Mouse (Mus musculus) midbrain, embryonic 14.5 days (tissue): ENCODE measurements around the gene Apbb2. TPM values are rescaled to one million over a fixed set of nuclear protein-coding genes. Genes with fewer than 3 reads are reported as not detected.

Experiments used
- ATAC-seq: fragments of 200-750 bp; cut with Nextera tagmentation; 2 replicates; pipeline ENCODE4 v1.8.0; 2017; ENCODE audit warnings: moderate number of reproducible peaks, moderate library complexity; ENCODE audit not compliant: low FRiP score, low TSS enrichment
- DNase-seq: peaks from one replicate; pipeline ENCODE4 v3.0.0-alpha.2; 2015
- H3K27ac ChIP-seq: fragments of 300-500 bp; sonication (generic); replicated peaks from 2 replicates; pipeline ENCODE4 v1.5.1; 2014; ENCODE audit warnings: mild to moderate bottlenecking, low read depth, low read length, moderate library complexity
- H3K27me3 ChIP-seq: fragments of 300-500 bp; sonication (generic); 2 replicates; pipeline ENCODE4 v1.6.1; 2014; ENCODE audit warnings: low read length, control low read depth, mixed read lengths; ENCODE audit not compliant: control insufficient read depth, insufficient read depth
- H3K36me3 ChIP-seq: fragments of 300-500 bp; sonication (generic); 2 replicates; pipeline ENCODE4 v1.6.1; 2014; ENCODE audit warnings: low read length, control low read depth; ENCODE audit not compliant: control insufficient read depth, insufficient read depth
- H3K4me1 ChIP-seq: fragments of 300-500 bp; sonication (generic); 2 replicates; pipeline ENCODE4 v1.6.1; 2014; ENCODE audit warnings: mild to moderate bottlenecking, antibody characterized with exemption, low read length, control low read depth; ENCODE audit not compliant: control insufficient read depth, insufficient read depth
- H3K4me2 ChIP-seq: fragments of 300-500 bp; sonication (generic); 2 replicates; pipeline ENCODE4 v1.6.1; 2014; ENCODE audit warnings: mild to moderate bottlenecking, low read length, moderate library complexity
- H3K4me3 ChIP-seq: fragments of 300-500 bp; sonication (generic); replicated peaks from 2 replicates; pipeline ENCODE4 v1.5.1; 2014; ENCODE audit warnings: low read depth, low read length
- H3K9ac ChIP-seq: fragments of 300-500 bp; sonication (generic); replicated peaks from 2 replicates; pipeline ENCODE4 v1.6.1; 2014; ENCODE audit warnings: mild to moderate bottlenecking, low read length, moderate library complexity
- H3K9me3 ChIP-seq: fragments of 300-500 bp; sonication (generic); 2 replicates; pipeline ENCODE4 v1.6.1; 2016; ENCODE audit warnings: low read length, control low read depth, mixed read lengths; ENCODE audit not compliant: control insufficient read depth
- WGBS: fragments of 180-500 bp; shearing (Covaris S2); extraction: QIAGEN DNeasy Blood & Tissue Kit; methylation state at CpG from one replicate; pipeline ENCODE4 v1.1.7; 2014; 5-methylcytosine and 5-hydroxymethylcytosine counted together
- polyA plus RNA-seq: library from polyadenylated mRNA; unstranded; fragments of >200 nt; fragmentation: Nextera tagmentation; extraction: Ambion mirVana; gene quantifications from 2 replicates; pipeline ENCODE4 v1.2.1, GENCODE M21; 2014

Gene Apbb2
- polyA plus RNA-seq, 1 experiment from 2014 or later: 116 TPM

GRCm38 (mm10) chr5:66516311-66516710 is 102.3 kb downstream of the Apbb2 start:
- ATAC-seq: no peak
- H3K36me3 ChIP-seq: no peaks in the 10 kb centered on the region
- no peak overlapping the region for H3K4me2 ChIP-seq
- no peak for DNase-seq
- no peak overlapping the region for H3K4me3 ChIP-seq
- H3K9me3 ChIP-seq: no peaks in the 10 kb centered on the region
- H3K27ac ChIP-seq: no peak overlapping the region
- WGBS: 94% methylated on average over 8 of the region's 8 CpGs
- H3K27me3 ChIP-seq: no peaks in the 10 kb centered on the region
- no peak overlapping the region for H3K9ac ChIP-seq
- H3K4me1 ChIP-seq: 0 out of 2 replicates have a peak, but pooled peaks cover under 1% of the 10 kb centered on the region

- H3K27me3 ChIP-seq: no peaks in the 10 kb centered on the region
- no peak overlapping the region for H3K27ac ChIP-seq
- H3K36me3 ChIP-seq: no peaks in the 10 kb centered on the region
- H3K4me2 ChIP-seq: no peak overlapping the region
- DNase-seq (no peak), ATAC-seq (no peak)
- no peaks in the 10 kb centered on the region for H3K9me3 ChIP-seq
- no peak overlapping the region for H3K4me3 ChIP-seq
- no peaks in the 10 kb centered on the region for H3K4me1 ChIP-seq
- H3K9ac ChIP-seq: no peak overlapping the region
- WGBS: 90% methylated on average over 10 of the region's 10 CpGs
Observed at GRCm38 (mm10) chr5:66515271-66515670, 103.3 kb downstream of the Apbb2 start.

GRCm38 (mm10) chr5:66514659-66515058 is 103.9 kb downstream of the Apbb2 start:
- H3K36me3 ChIP-seq: no peaks in the 10 kb centered on the region
- WGBS: 93% methylated on average over 6 of the region's 6 CpGs
- no peak overlapping the region for H3K9ac ChIP-seq
- no peak for DNase-seq
- no peaks in the 10 kb centered on the region for H3K27me3 ChIP-seq
- H3K9me3 ChIP-seq: no peaks in the 10 kb centered on the region
- no peak overlapping the region for H3K4me3 ChIP-seq
- no peak for ATAC-seq
- no peaks in the 10 kb centered on the region for H3K4me1 ChIP-seq
- no peak overlapping the region for H3K4me2 ChIP-seq
- H3K27ac ChIP-seq: no peak overlapping the region

- no peaks in the 10 kb centered on the region for H3K4me1 ChIP-seq
- no peak for ATAC-seq
- H3K4me3 ChIP-seq: no peak overlapping the region
- H3K36me3 ChIP-seq: no peaks in the 10 kb centered on the region
- no peak for DNase-seq
- H3K4me2 ChIP-seq: no peak overlapping the region
- no peak overlapping the region for H3K27ac ChIP-seq
- H3K9ac ChIP-seq: no peak overlapping the region
- no peaks in the 10 kb centered on the region for H3K27me3 ChIP-seq
- H3K9me3 ChIP-seq: no peaks in the 10 kb centered on the region
Observed at GRCm38 (mm10) chr5:66513412-66513811, 105.2 kb downstream of the Apbb2 start.

GRCm38 (mm10) chr5:66512519-66512918 is 106.1 kb downstream of the Apbb2 start:
- no peaks in the 10 kb centered on the region for H3K4me1 ChIP-seq
- no peaks in the 10 kb centered on the region for H3K9me3 ChIP-seq
- no peak overlapping the region for H3K4me2 ChIP-seq
- no peak for ATAC-seq
- H3K36me3 ChIP-seq: no peaks in the 10 kb centered on the region
- 96% methylated on average over 7 of the region's 7 CpGs for WGBS
- H3K27me3 ChIP-seq: no peaks in the 10 kb centered on the region
- no peak overlapping the region for H3K4me3 ChIP-seq
- H3K9ac ChIP-seq: no peak overlapping the region
- H3K27ac ChIP-seq: no peak overlapping the region
- DNase-seq: no peak

GRCm38 (mm10) chr5:66510716-66511115 is 107.9 kb downstream of the Apbb2 start:
- H3K36me3 ChIP-seq: no peaks in the 10 kb centered on the region
- WGBS: 80% methylated on average over 6 of the region's 7 CpGs
- no peaks in the 10 kb centered on the region for H3K4me1 ChIP-seq
- H3K9ac ChIP-seq: no peak overlapping the region
- ATAC-seq (no peak), DNase-seq (no peak)
- H3K9me3 ChIP-seq: no peaks in the 10 kb centered on the region
- no peaks in the 10 kb centered on the region for H3K27me3 ChIP-seq
- H3K4me3 ChIP-seq: no peak overlapping the region
- no peak overlapping the region for H3K4me2 ChIP-seq
- H3K27ac ChIP-seq: no peak overlapping the region

GRCm38 (mm10) chr5:66509151-66509550 is 109.4 kb downstream of the Apbb2 start:
- Histone ChIP-seq H3K9me3 (no peaks in the 10 kb centered on the region), H3K27me3 (no peaks in the 10 kb centered on the region), H3K9ac (no peak overlapping the region), H3K4me3 (no peak overlapping the region), H3K36me3 (no peaks in the 10 kb centered on the region), H3K4me1 (0 out of 2 replicates have a peak, but pooled peaks cover under 1% of the 10 kb centered on the region), H3K27ac (no peak overlapping the region), H3K4me2 (no peak overlapping the region)
- DNase-seq (no peak), ATAC-seq (no peak)
- whole genome bisulfite sequencing: 84% methylated on average over 5 of the region's 5 CpGs

- Histone ChIP-seq H3K4me1 (peaks cover 7% of the 10 kb centered on the region; the same call in 1 of the 2 replicates), H3K36me3 (no peaks in the 10 kb centered on the region), H3K9ac (no peak overlapping the region), H3K4me2 (no peak overlapping the region), H3K9me3 (no peaks in the 10 kb centered on the region), H3K27me3 (no peaks in the 10 kb centered on the region), H3K27ac (no peak overlapping the region), H3K4me3 (no peak overlapping the region)
- WGBS: 79% methylated on average over 3 of the region's 3 CpGs
- DNase-seq: no peak
- no peak for ATAC-seq
Observed at GRCm38 (mm10) chr5:66505578-66505977, 113.0 kb downstream of the Apbb2 start.

GRCm38 (mm10) chr5:66505071-66505470 is 113.5 kb downstream of the Apbb2 start:
- Histone ChIP-seq H3K27ac (no peak overlapping the region), H3K4me3 (no peak overlapping the region), H3K27me3 (no peaks in the 10 kb centered on the region), H3K36me3 (no peaks in the 10 kb centered on the region), H3K4me1 (peaks cover 7% of the 10 kb centered on the region; the same call in 1 of the 2 replicates), H3K4me2 (no peak overlapping the region), H3K9me3 (no peaks in the 10 kb centered on the region), H3K9ac (no peak overlapping the region)
- DNase-seq (no peak), ATAC-seq (no peak)
- 65% methylated on average over 1 of the region's 1 CpGs for WGBS
